Mouse (Mus musculus): ENCODE data around the gene Fkbp11. TPM values are rescaled to one million over a fixed set of nuclear protein-coding genes. Genes with fewer than 3 reads are reported as not detected.

Gene Fkbp11
- total RNA-seq (2021): 1 to 10 TPM; 1.4 to 1.7 TPM
- long read RNA-seq, experiment 1, partial matches to known transcripts: 0 of 2 reads
- long read RNA-seq, experiment 1, other reads (novel, unspliced or antisense): 0 of 2 reads
- long read RNA-seq, experiment 2, partial matches to known transcripts: 0 of 3 reads
- long read RNA-seq, experiment 2, other reads (novel, unspliced or antisense): 0 of 3 reads

GRCm38 (mm10) chr15:98727443-98728321 is at the start of gene Fkbp11:
Fkbp11 (minus strand) TSS chr15:98728198.
- DNase-seq: peak; percentile 38 to 44
- intact Hi-C loops (cut with DNase I): no loop called here

- no peak for DNase-seq
Observed at GRCm38 (mm10) chr15:98777762-98778161, 49.8 kb upstream of the Fkbp11 start, which contains the start of gene Wnt10b. Wnt10b (minus strand) TSS chr15:98778150.

GRCm38 (mm10) chr15:98777005-98777616 is 49.1 kb upstream of the Fkbp11 start:
- intact Hi-C loops (cut with DNase I): no loop called here
- DNase-seq: no peak

More at GRCm38 (mm10) chr15:98777762-98778161, 49.8 kb upstream of the Fkbp11 start, which contains the start of gene Wnt10b:
- intact Hi-C loops (cut with DNase I): no loop called here

- intact Hi-C loops (cut with DNase I): no loop called here
- DNase-seq: no peak
Observed at GRCm38 (mm10) chr15:98776280-98777004, 48.4 kb upstream of the Fkbp11 start.

- no peak for DNase-seq
- intact Hi-C loops (cut with DNase I): no loop called here
Observed at GRCm38 (mm10) chr15:98775533-98775932, 47.5 kb upstream of the Fkbp11 start.

- intact Hi-C loops (cut with DNase I): no loop called here
- DNase-seq: no peak
Observed at GRCm38 (mm10) chr15:98774096-98774495, 46.1 kb upstream of the Fkbp11 start.

- intact Hi-C loops (cut with DNase I): no loop called here
- DNase-seq: no peak
Observed at GRCm38 (mm10) chr15:98772511-98773211, 44.7 kb upstream of the Fkbp11 start.

GRCm38 (mm10) chr15:98771813-98772425 is 43.9 kb upstream of the Fkbp11 start:
- intact Hi-C loops (cut with DNase I): no loop called here
- no peak for DNase-seq

- intact Hi-C loops (cut with DNase I): loop anchor here (10.0 kb wide), 1 partner anchor 1487 kb away; no protein-coding TSS in a partner anchor
- DNase-seq: no peak
Observed at GRCm38 (mm10) chr15:98768259-98768658, 40.3 kb upstream of the Fkbp11 start.

- intact Hi-C loops (cut with DNase I): loop anchor here (10.0 kb wide), 1 partner anchor 1489 kb away; no protein-coding TSS in a partner anchor
Observed at GRCm38 (mm10) chr15:98765929-98766328, 37.9 kb upstream of the Fkbp11 start.

GRCm38 (mm10) chr15:98762670-98763529 is 34.9 kb upstream of the Fkbp11 start, which contains the start of gene Arf3:
Arf3 (minus strand) TSS chr15:98763214.
- DNase-seq: peak; percentile 93 to 94
- intact Hi-C loops (cut with DNase I): loop anchor here (10.0 kb wide), 1 partner anchor 1492 kb away; no protein-coding TSS in a partner anchor

More at GRCm38 (mm10) chr15:98765929-98766328, 37.9 kb upstream of the Fkbp11 start:
- no peak for DNase-seq

GRCm38 (mm10) chr15:98762201-98762621 is 34.2 kb upstream of the Fkbp11 start:
- intact Hi-C loops (cut with DNase I): loop anchor here (10.0 kb wide), 1 partner anchor 1493 kb away; no protein-coding TSS in a partner anchor
- DNase-seq: peak; percentile 49 to 63

GRCm38 (mm10) chr15:98754125-98754524 is 26.1 kb upstream of the Fkbp11 start:
- intact Hi-C loops (cut with DNase I): no loop called here
- DNase-seq: no peak

GRCm38 (mm10) chr15:98753021-98753423 is 25.0 kb upstream of the Fkbp11 start:
- DNase-seq: no peak
- intact Hi-C loops (cut with DNase I): no loop called here

GRCm38 (mm10) chr15:98749093-98749492 is 21.1 kb upstream of the Fkbp11 start:
- no peak for DNase-seq
- intact Hi-C loops (cut with DNase I): no loop called here

- no peak for DNase-seq
Observed at GRCm38 (mm10) chr15:98747296-98747695, 19.3 kb upstream of the Fkbp11 start.

GRCm38 (mm10) chr15:98746344-98746965 is 18.5 kb upstream of the Fkbp11 start:
- intact Hi-C loops (cut with DNase I): no loop called here
- DNase-seq: no peak

More at GRCm38 (mm10) chr15:98747296-98747695, 19.3 kb upstream of the Fkbp11 start:
- intact Hi-C loops (cut with DNase I): no loop called here
